Mouse (Mus musculus): ENCODE measurements around the gene Gramd4.
"Not testable (repeated sequence)": the region's sequence is repeated elsewhere in the genome, so short reads cannot be mapped to it uniquely, and the experiment has no call there.

Gramd4 gene

DNA sequence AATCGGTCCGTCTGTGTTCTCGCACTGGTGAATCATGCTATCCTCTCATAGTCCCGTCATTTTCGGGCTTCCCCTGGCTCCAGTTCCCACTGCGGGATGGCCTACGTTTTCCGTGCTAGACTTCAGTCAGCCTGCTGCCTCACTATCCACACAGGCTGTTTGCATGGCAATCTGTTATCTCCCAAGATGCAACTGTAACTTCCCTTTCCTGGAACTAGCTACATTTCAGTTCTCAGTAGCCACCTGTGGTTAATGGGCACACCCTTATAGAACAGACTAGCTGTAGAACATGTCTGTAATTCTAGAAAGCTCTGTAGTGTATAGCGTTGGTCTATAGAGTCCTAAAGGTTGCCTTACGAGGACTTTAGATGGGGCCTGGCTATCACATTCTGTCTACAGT lies 6.3 kb upstream of the Gramd4 start:
- DNase-seq = peak in 1 of 2 experiments; percentile 6

DNA sequence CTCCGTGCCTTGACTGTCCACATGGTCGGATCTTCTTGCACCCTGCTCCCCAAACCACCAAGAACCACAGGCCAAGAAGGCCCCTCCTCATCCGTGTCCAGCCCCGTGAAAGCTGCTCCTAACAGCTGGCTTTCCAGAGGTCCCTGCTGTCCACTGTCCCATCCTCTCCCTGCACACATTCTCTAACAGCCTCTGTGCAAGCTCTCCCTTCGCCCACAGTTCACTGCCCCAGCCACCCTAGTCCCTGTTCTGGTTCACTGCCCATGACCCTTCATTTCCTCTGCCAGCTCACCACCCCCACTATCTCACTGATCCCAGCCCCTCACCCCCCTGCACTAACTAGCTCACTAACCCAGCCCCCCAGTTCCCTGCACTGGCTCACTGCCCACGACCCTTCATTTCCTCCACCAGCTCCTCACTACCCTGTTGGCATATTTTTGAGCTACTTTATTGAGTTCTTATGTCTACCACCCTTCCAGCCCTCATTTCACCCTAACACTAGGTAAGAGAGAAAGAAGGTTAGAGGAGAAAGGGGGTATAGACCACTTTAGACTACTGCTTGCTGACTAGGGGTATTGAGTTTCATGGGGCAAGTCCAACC lies 5.5 kb upstream of the Gramd4 start:
- no peak for DNase-seq

GRCm38 (mm10) chr15:86053890-86054536 lies 3.5 kb upstream of the Gramd4 start:
- peak; percentile 80 to 81 for DNase-seq

DNA sequence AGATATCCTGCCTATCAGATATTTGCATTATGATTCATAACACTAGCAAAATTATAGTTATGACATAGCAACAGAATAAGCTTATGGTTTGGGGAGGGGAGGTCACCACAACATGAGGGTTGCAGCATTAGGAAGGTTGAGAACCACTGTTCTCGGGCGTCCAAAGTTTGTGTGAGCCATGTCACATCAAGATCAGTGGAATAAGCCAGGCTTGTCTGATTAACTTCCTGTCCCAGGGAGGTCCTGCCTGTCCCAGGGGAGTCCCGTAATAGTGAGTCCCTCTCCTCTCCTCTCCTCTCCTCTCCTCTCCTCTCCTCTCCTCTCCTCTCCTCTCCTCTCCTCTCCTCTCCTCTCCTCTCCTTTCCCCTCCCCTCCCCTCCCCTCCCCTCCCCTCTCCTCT lies 2.6 kb upstream of the Gramd4 start:
- not testable (repeated sequence) for DNase-seq

GRCm38 (mm10) chr15:86056221-86056760 lies 1.2 kb upstream of the Gramd4 start:
- no peak for DNase-seq

DNA sequence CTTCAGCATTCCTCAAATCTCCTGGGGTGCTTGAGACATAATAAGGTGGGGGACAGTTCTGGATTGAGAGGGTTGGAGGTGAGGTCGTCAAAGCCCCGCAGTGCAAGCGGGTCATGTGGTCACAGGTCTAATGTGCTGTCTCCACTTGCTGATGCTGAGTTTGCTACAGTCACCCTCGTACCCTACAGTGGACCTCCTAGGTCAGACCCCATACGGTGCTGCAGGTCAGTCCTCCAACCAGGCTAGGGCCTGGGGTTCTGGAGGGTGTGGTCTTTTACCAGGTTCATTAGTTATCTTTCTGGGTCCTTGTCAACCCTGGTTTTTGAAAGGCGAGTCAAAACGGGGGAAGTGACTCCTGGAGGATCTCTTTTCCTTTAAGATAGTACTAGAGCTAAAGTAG lies 413 bp downstream of the Gramd4 start:
- DNase-seq = no peak

DNA sequence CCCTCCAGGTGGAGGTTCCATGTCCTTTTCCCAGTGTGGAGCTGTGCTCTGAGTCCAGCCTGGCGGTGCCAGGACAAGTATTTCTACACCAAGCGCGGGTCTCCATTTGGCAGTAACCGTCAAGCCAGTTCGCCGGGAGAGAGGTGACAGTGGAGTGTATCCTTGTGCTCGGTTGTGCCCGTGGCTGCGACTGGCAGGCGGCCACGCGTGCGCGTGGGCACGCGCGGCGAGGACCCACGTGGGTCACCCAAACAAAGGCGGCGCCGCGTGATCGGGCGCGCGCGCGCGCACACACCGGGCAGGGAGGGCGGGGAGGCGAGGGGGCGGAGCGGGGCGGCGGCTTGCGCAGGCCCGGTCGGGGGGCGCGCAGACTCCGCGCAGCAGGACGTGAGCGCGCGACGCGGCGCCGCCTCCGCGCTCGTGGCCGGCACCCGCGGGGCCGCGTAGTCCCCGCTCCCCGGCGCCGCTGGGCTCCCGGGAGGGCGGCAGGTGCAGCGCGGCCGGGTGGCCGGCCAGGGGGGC lies 960 bp downstream of the Gramd4 start:
- DNase-seq = peak; percentile 80 to 86

GRCm38 (mm10) chr15:86058931-86059834 lies 1.7 kb downstream of the Gramd4 start:
- DNase-seq = peak; percentile 35 to 57

GRCm38 (mm10) chr15:86059835-86060380 lies 2.4 kb downstream of the Gramd4 start:
- DNase-seq = no peak

DNA sequence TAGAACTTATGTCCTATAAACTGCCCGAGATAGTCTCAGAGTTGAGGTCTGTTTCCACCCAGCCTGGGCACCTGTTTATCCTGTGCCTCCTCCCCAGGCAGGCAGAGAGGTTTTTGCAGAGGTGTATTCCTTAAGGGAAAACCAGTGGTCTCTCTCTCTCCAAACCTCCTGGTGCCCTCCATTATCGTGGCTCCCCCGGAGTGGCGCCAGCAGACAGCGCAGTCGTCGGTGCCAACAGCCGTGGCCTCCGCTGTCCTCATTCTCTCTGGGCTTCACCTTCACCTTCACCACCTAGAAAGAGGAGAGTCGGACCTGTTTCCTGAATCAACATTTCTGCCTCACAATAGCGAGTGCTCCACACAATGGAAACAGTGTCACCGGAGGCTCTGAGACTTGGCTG lies 3.1 kb downstream of the Gramd4 start:
- DNase-seq = no peak

DNA sequence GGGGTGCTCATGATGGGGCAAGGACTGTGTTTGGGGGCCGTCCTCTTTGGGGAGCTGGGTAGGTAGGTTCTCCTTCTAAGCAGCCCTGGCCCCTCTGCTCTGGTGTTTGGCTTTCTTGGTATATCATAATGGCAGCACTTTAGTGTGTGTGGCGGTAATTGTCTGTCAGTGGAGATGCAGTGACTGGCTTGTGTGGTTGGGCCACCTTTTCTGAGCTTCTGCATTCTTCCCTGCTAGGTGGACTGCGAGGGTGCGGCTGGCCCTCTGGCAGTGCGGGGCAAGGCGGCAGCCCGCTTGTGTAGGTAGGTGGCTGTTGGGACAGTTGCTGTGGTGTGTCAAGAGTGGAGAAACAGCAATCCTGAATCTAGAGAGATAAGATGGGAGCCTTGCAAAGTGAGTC lies 3.7 kb downstream of the Gramd4 start:
- no peak for DNase-seq

DNA sequence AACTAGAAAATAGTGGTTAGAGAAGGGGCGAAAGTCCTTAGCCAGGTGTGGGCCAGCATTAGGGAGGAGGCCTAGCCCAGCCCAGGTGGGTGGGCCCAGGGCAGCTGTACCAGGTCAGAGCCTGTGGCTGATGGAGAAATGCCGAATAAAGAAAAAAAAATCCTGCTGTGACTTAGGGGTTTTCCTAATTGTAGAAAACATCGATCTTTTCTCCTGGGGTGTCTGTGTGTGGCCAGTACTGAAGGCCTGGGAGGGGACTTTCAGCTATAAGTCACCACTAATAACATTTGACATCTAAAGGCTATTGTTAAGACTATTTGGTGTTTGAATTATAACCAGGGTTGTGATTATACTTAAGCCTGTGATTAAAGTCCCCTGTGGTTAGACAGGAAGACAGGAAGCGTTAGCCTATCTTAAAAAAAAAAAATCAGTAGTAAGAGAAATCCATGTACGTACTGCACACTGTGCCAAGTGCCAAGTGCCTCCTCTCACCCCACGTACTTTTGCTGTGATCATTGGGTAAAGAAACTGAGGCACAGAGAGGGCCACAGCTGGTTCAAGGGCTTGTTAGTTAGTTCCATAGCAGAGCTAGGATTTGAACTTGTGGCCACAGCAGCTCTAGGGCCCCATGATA lies 4.5 kb downstream of the Gramd4 start:
- DNase-seq = no peak

GRCm38 (mm10) chr15:86064191-86064849 lies 6.8 kb downstream of the Gramd4 start:
- DNase-seq = no peak

GRCm38 (mm10) chr15:86064850-86065229 lies 7.3 kb downstream of the Gramd4 start:
- peak; percentile 24 to 49 for DNase-seq

DNA sequence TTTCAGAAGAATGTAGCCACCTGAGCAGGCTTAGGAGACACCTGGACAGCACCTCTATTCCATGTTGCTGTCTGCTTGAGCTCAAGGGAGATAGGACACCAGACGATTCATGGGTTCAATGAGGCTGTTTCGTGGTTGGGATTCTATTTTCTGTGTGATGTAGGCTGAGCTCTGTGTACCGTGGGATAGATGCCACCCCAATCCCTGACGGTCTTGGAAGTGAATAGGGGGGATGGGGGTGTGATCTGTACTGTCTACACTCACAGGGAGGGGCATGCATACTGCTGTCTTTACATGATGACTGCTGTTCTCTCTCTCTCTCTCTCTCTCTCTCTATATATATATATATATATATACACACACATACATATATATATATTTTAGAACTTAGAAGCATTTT lies 7.9 kb downstream of the Gramd4 start:
- DNase-seq = no peak

DNA sequence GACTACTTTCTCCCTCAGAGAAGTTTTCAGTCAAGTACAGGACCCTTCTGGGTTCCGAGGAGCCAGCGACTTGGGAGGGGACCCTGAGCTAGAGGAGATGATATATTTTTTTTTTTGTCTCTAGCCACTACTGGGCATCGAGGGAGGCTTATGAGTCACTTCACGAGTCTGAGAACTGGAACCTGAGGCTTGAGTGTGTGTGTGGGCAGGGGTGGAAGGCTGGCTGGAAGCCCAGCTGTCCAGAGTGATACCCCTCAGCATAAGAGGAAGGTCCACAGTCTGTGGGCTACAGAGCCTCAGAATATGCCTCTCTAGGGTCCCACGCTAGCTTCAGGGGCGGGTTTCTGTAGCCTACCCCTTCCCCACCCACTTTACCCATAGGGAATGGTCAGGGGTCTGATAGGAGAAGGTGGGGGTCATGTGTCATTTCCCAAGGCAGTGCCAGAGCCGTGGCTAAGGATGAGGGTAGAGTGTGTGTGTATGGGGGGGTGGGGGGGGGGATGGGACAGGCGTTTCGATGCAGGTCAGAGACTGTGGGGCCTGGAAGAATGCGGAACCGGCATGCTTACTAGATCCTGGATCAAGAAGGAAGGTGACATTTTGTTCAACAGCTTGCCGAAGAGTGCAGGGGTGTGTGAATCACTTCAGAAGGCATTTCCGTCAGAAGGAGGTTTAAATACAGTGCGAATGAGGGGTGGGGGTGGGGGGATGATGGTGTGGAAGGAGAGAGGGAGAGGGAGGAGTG lies 9.5 kb downstream of the Gramd4 start:
- DNase-seq = no peak

- peak; percentile 56 to 64 for DNase-seq
Measured at GRCm38 (mm10) chr15:86067581-86067910, 10.1 kb downstream of the Gramd4 start.

GRCm38 (mm10) chr15:86067941-86068495 lies 10.5 kb downstream of the Gramd4 start:
- DNase-seq = no peak

DNA sequence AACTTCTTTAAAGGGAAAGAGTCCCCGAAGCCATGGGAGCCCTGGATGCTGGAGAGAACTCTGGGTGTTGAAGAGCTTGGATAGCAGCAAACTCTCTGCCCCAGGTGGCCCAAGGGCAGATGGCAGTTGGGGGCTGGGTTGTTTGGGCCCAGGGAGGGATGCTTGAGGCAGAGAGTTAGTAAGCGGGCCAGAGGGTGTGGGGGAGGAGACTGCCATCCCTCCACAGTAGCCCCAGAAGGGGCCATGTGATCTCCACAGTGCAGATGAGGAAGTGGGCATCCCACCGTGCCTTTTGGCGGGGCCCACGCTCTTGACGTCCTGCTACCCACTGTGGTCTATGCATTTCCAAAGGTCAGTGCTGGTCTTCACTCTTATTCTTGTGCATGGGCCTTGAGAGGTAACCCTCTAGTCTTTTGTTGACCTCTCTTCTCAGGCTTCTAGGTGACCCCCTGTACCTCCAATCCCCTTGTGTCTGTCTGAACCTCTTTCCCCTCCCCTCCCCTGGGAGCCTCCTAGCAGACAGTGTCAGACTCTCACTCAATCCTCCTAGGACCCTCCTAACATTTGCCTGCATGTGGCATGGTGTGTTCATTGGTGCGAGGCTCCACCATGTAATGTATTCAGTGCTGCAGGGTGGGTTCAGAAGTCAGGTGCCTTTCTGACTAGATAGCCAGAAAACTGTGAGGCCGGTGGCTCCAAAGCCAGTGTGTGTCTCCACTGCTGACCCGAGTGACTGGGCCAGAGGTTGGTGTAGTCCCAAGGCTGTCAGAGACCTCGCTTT lies 11.7 kb downstream of the Gramd4 start:
- peak in 1 of 2 experiments; percentile 46 for DNase-seq

- DNase-seq = no peak
Measured at GRCm38 (mm10) chr15:86070368-86070767, 12.9 kb downstream of the Gramd4 start.
